In genomic region chr1:133245690-133246619, GRCm38 (mm10) we compare ENCODE assay signal across 8 mouse cellular contexts.
A peak's percentile ranks its signal among the peaks of the same experiment; 100 is the strongest.
DNase-seq lines count a peak whose midpoint lies in the region; ATAC-seq lines count a peak whose summit lies in the region.

No protein-coding gene starts in this region.

- peaks cover 27% of the 10 kb centered on the region for H3K4me1 ChIP-seq in limb, embryonic 10.5 days
- H3K4me1 ChIP-seq in midbrain, embryonic 11.5 days (ENCODE audit: control insufficient read depth, insufficient read depth, low read length): peaks cover 25% of the 10 kb centered on the region

- peak overlapping the region; percentile 1; the same call in 1 of the 2 replicates for H3K4me3 ChIP-seq in limb, embryonic 10.5 days
- H3K4me3 ChIP-seq in midbrain, embryonic 11.5 days (ENCODE audit: low read depth, low read length): peak overlapping the region; percentile 16; the same call in 1 of the 2 replicates

- peak overlapping the region; percentile 59 for H3K9ac ChIP-seq in midbrain, embryonic 11.5 days (ENCODE audit: low read length)

- ATAC-seq in common myeloid progenitor, adult 5-6 weeks (replicated peaks; ENCODE audit: low read depth, poor library complexity, severe bottlenecking): peak; percentile 53; the same call in 1 of the 2 replicates
- ATAC-seq in midbrain, embryonic 11.5 days (ENCODE audit: low FRiP score): peak; percentile 82
- no peak for ATAC-seq in cerebellum, adult (ENCODE audit: insufficient number of reproducible peaks, low FRiP score, low TSS enrichment)

- DNase-seq in Muller cell, postnatal 12 days (ENCODE audit: inconsistent ontology term): peak; percentile 26
- peak; percentile 52 to 65 for DNase-seq in heart, postnatal 10 days
- DNase-seq in limb, embryonic 10.5 days (ENCODE audit: low spot score): no peak
- peak; percentile 94 for DNase-seq in midbrain, embryonic 11.5 days (ENCODE audit: low spot score, missing footprints)
- no peak for DNase-seq in gastrocnemius, postnatal 10 days
- DNase-seq in left cerebral cortex, adult 11 months (ENCODE audit: low spot score): no peak

- peaks cover 33% of the 10 kb centered on the region for H3K27me3 ChIP-seq in limb, embryonic 10.5 days (ENCODE audit: low read depth, poor library complexity, severe bottlenecking)
- H3K27me3 ChIP-seq in midbrain, embryonic 11.5 days (ENCODE audit: control insufficient read depth, insufficient read depth, low read length): no peaks in the 10 kb centered on the region

- H3K36me3 ChIP-seq in limb, embryonic 10.5 days: no peaks in the 10 kb centered on the region
- H3K36me3 ChIP-seq in midbrain, embryonic 11.5 days (ENCODE audit: control insufficient read depth, insufficient read depth, low read length): 0 out of 2 replicates have a peak, but pooled peaks cover 2% of the 10 kb centered on the region

- intact Hi-C loops in heart, postnatal 10 days (cut with DNase I): no loop called here

- 36% methylated on average over 12 of the region's 12 CpGs for WGBS in limb, embryonic 10.5 days
- 23% methylated on average over 12 of the region's 12 CpGs for WGBS in midbrain, embryonic 11.5 days

- no peaks in the 10 kb centered on the region for H3K9me3 ChIP-seq in limb, embryonic 10.5 days (replicated peaks)
- H3K9me3 ChIP-seq in midbrain, embryonic 11.5 days (ENCODE audit: control insufficient read depth, low read length): no peaks in the 10 kb centered on the region

- 0 out of 2 replicates have a peak overlapping the region, but pooled peaks have one; percentile 33 for H3K27ac ChIP-seq in limb, embryonic 10.5 days
- peak overlapping the region; percentile 86 for H3K27ac ChIP-seq in midbrain, embryonic 11.5 days (ENCODE audit: low read depth, low read length)

- H3K4me2 ChIP-seq in midbrain, embryonic 11.5 days: peak overlapping the region; percentile 41

Comparison
In these comparisons a context has a peak if more than half of its experiments do, and no peak if none do; other contexts are left out.
1. DNase-seq: peak in Muller cell, postnatal 12 days (single experiment), heart, postnatal 10 days (2 of 2) and midbrain, embryonic 11.5 days (single experiment); none in limb, embryonic 10.5 days (single experiment), gastrocnemius, postnatal 10 days (single experiment) and left cerebral cortex, adult 11 months (single experiment).